Mouse (Mus musculus) MEL (cell line): ENCODE measurements at regions not wholly inside any gene's neighbourhood (a gene's known extent, or its start where the extent isn't known, plus 50 kb on each side); places are given as distances from the start of the nearest gene placed in this dataset.

Experiments used
- DNase-seq: peaks from one replicate; pipeline ENCODE4 v3.0.0; 2011; ENCODE audit warnings: low read depth, low spot score
- H3K27ac ChIP-seq: 2 replicates; pipeline ENCODE4 v1.5.1; 2012; ENCODE audit warnings: low read depth, mild to moderate bottlenecking, control low read depth, low read length, moderate library complexity; ENCODE audit not compliant: control insufficient read depth
- H3K27me3 ChIP-seq, 2 experiments: fragments of 150-350 bp in 1 of 2; sonication (generic) in 1 of 2; 2 replicates each; pipeline ENCODE4 v1.6.1; 2012; ENCODE audit warnings: low read length in 2 of 2, mild to moderate bottlenecking in 2 of 2, improper control_type of control experiment in 1 of 2, moderate library complexity in 1 of 2; ENCODE audit not compliant: insufficient read depth in 2 of 2, control insufficient read depth in 1 of 2
- H3K36me3 ChIP-seq, 2 experiments: 2 replicates each; pipeline ENCODE4 v1.6.1; 2012 to 2014; ENCODE audit warnings: low read length in 2 of 2, improper control_type of control experiment in 1 of 2, inconsistent platforms in 1 of 2, mild to moderate bottlenecking in 1 of 2; ENCODE audit not compliant: insufficient read depth in 2 of 2, control insufficient read depth in 1 of 2
- H3K4me1 ChIP-seq, 2 experiments: fragments of 150-350 bp in 1 of 2; sonication (generic) in 1 of 2; 2 replicates each; pipeline ENCODE4 v1.6.1; 2012; ENCODE audit warnings: low read length in 2 of 2, improper control_type of control experiment in 1 of 2, mild to moderate bottlenecking in 1 of 2; ENCODE audit not compliant: insufficient read depth in 2 of 2, control insufficient read depth in 1 of 2
- H3K4me3 ChIP-seq, 2 experiments: fragments of 150-350 bp in 1 of 2; sonication (generic) in 1 of 2; 2 replicates each; pipeline ENCODE4 v1.5.1; 2012; ENCODE audit warnings: low read depth in 2 of 2, low read length in 2 of 2, mild to moderate bottlenecking in 2 of 2, moderate library complexity in 2 of 2, control low read depth in 1 of 2, improper control_type of control experiment in 1 of 2; ENCODE audit not compliant: control insufficient read depth in 1 of 2, insufficient read depth in 1 of 2
- H3K79me2 ChIP-seq: 2 replicates; pipeline ENCODE4 v1.6.1; 2012; ENCODE audit warnings: mild to moderate bottlenecking, low read length, moderate library complexity; ENCODE audit not compliant: control insufficient read depth, poor library complexity, insufficient read depth
- H3K9ac ChIP-seq: 2 replicates; pipeline ENCODE4 v1.6.1; 2012; ENCODE audit warnings: low read depth, mild to moderate bottlenecking, control low read depth, low read length, moderate library complexity; ENCODE audit not compliant: control insufficient read depth, poor library complexity, severe bottlenecking
- H3K9me3 ChIP-seq: fragments of 150-350 bp; sonication (generic); replicated peaks from 2 replicates; pipeline ENCODE4 v1.6.1; 2012; ENCODE audit warnings: mild to moderate bottlenecking, low read length, improper control_type of control experiment, moderate library complexity; ENCODE audit not compliant: insufficient read depth
- CHD1 ChIP-seq: IDR thresholded peaks from 2 replicates; pipeline ENCODE4 v1.6.1; 2012; ENCODE audit warnings: low read depth, mild to moderate bottlenecking, inconsistent platforms, low read length, improper control_type of control experiment
- ELF1 ChIP-seq: IDR thresholded peaks from 2 replicates; pipeline ENCODE4 v1.6.1; 2014; ENCODE audit warnings: low read depth, mild to moderate bottlenecking, inconsistent platforms, low read length, improper control_type of control experiment, moderate library complexity
- EP300 ChIP-seq, 2 experiments: IDR thresholded peaks; 2 replicates each; pipeline ENCODE4 v1.6.1; 2011; ENCODE audit warnings: improper control_type of control experiment in 2 of 2, low read length in 2 of 2, low read depth in 1 of 2, mild to moderate bottlenecking in 1 of 2
- GATA1 ChIP-seq: IDR thresholded peaks from 2 replicates; pipeline ENCODE4 v1.6.1; 2011; ENCODE audit warnings: low read depth, low read length, improper control_type of control experiment
- HCFC1 ChIP-seq: IDR thresholded peaks from 2 replicates; pipeline ENCODE4 v1.6.1; 2012; ENCODE audit warnings: low read depth, mild to moderate bottlenecking, inconsistent platforms, low read length, improper control_type of control experiment, moderate library complexity
- MAX ChIP-seq: IDR thresholded peaks from 2 replicates; pipeline ENCODE4 v1.6.1; 2011; ENCODE audit warnings: low read length, improper control_type of control experiment
- MEF2A ChIP-seq: IDR thresholded peaks from 2 replicates; pipeline ENCODE4 v1.6.1; 2014; ENCODE audit warnings: low read depth, mild to moderate bottlenecking, inconsistent platforms, low read length, improper control_type of control experiment; ENCODE audit not compliant: poor library complexity, insufficient replicate concordance, severe bottlenecking; ENCODE audit errors: extremely low read depth
- MXI1 ChIP-seq: IDR thresholded peaks from 2 replicates; pipeline ENCODE4 v1.6.1; 2011; ENCODE audit warnings: mild to moderate bottlenecking, low read depth, low read length, improper control_type of control experiment
- POLR2AphosphoS5 ChIP-seq: IDR thresholded peaks from 2 replicates; pipeline ENCODE4 v1.6.1; 2012; ENCODE audit warnings: low read depth, borderline replicate concordance, mild to moderate bottlenecking, inconsistent platforms, low read length, moderate library complexity, mixed read lengths
- SIN3A ChIP-seq: IDR thresholded peaks from 2 replicates; pipeline ENCODE4 v1.6.1; 2012; ENCODE audit warnings: low read length, improper control_type of control experiment, inconsistent platforms
- SMC3 ChIP-seq: IDR thresholded peaks from 2 replicates; pipeline ENCODE4 v1.6.1; 2011; ENCODE audit warnings: low read depth, low read length, improper control_type of control experiment
- TAL1 ChIP-seq: IDR thresholded peaks from 2 replicates; pipeline ENCODE4 v1.6.1; 2012; ENCODE audit warnings: mild to moderate bottlenecking, inconsistent platforms, low read length, moderate library complexity, mixed read lengths
- TCF12 ChIP-seq: IDR thresholded peaks from 2 replicates; pipeline ENCODE4 v1.6.1; 2014; ENCODE audit warnings: low read depth, mild to moderate bottlenecking, inconsistent platforms, low read length, improper control_type of control experiment, moderate library complexity
- UBTF ChIP-seq: IDR thresholded peaks from 2 replicates; pipeline ENCODE4 v1.6.1; 2012; ENCODE audit warnings: low read depth, mild to moderate bottlenecking, inconsistent platforms, low read length, improper control_type of control experiment, moderate library complexity, borderline replicate concordance; ENCODE audit not compliant: insufficient read depth
- USF2 ChIP-seq, 2 experiments: IDR thresholded peaks; 2 replicates each; pipeline ENCODE4 v1.6.1; 2011 to 2012; ENCODE audit warnings: improper control_type of control experiment in 2 of 2, low read length in 2 of 2, borderline replicate concordance in 1 of 2, inconsistent platforms in 1 of 2, low read depth in 1 of 2, mild to moderate bottlenecking in 1 of 2; ENCODE audit not compliant: insufficient read depth in 1 of 2
- ZC3H11A ChIP-seq: IDR thresholded peaks from 2 replicates; pipeline ENCODE4 v1.6.1; 2012; ENCODE audit warnings: low read depth, mild to moderate bottlenecking, inconsistent platforms, low read length, improper control_type of control experiment
- ZKSCAN1 ChIP-seq: IDR thresholded peaks from 2 replicates; pipeline ENCODE4 v1.6.1; 2012; ENCODE audit warnings: low read depth, mild to moderate bottlenecking, inconsistent platforms, low read length, improper control_type of control experiment, moderate library complexity

- H3K27ac ChIP-seq: no peak overlapping the region
These were observed 561.0 kb upstream of the Slit2 start for GRCm38 (mm10) chr5:47421916-47422315.

DNA sequence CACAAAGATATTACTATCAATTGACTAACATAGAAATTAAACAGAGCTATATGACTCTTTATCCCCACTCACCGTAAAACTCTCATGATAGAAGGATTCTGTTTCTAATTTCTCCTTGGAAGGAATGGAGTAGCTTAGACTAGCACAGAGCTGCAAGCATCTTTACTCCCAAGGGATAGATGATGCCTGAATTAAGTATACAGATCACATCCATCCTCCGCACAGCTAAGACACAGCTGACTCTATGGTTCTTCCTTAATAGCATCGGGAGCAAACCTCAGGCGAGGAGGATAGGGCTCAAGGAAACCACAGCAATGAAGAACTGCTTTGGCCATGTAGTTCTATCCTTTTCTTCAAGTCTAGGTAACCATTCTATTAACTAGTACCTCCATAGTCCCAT is 556.9 kb upstream of the Slit2 start:
- Histone ChIP-seq H3K27ac (no peak overlapping the region), H3K4me3 (no peak overlapping the region), H3K9me3 (no peaks in the 10 kb centered on the region), H3K79me2 (no peaks in the 10 kb centered on the region), H3K36me3 (no peaks in the 10 kb centered on the region), H3K4me1 (no peaks in the 10 kb centered on the region), H3K9ac (no peak overlapping the region), H3K27me3 (no peaks in the 10 kb centered on the region)
- no peak for DNase-seq
- TF ChIP-seq SMC3 (no peak), HCFC1 (no peak), MEF2A (no peak), TCF12 (no peak), ZC3H11A (no peak), SIN3A (no peak), EP300 (IDR thresholded peaks at IDR 0.05; ENCODE audit: low read depth in 1 of 2, low read length in 2 of 2) (no peak), TAL1 (no peak), CHD1 (no peak), UBTF (no peak)

More at GRCm38 (mm10) chr5:47421916-47422315, 561.0 kb upstream of the Slit2 start:
- Histone ChIP-seq H3K79me2 (no peaks in the 10 kb centered on the region), H3K4me1 (no peaks in the 10 kb centered on the region), H3K4me3 (no peak overlapping the region), H3K36me3 (no peaks in the 10 kb centered on the region), H3K9ac (no peak overlapping the region), H3K27me3 (no peaks in the 10 kb centered on the region), H3K9me3 (no peaks in the 10 kb centered on the region)
- TF ChIP-seq ELF1 (no peak), GATA1 (no peak), MXI1 (no peak), USF2 (IDR thresholded peaks at IDR 0.05; ENCODE audit: borderline replicate concordance in 1 of 2, insufficient read depth in 1 of 2, low read depth in 1 of 2, low read length in 2 of 2) (no peak), ZKSCAN1 (no peak), MAX (no peak), POLR2AphosphoS5 (no peak), CHD1 (no peak), UBTF (no peak), HCFC1 (no peak)
- no peak for DNase-seq
